In genomic region chr2:84870623-84871160, GRCm38 (mm10) we compare ENCODE assay signal across 13 mouse cellular contexts. TPM values are rescaled to one million over a fixed set of nuclear protein-coding genes. Genes with fewer than 3 reads are reported as not detected.
A peak's percentile ranks its signal among the peaks of the same experiment; 100 is the strongest.
DNase-seq lines count a peak whose midpoint lies in the region; ATAC-seq and TF ChIP-seq lines count a peak whose summit lies in the region.
"Had no signal": no experiment of that assay in that cellular context is flagged by ENCODE, and none has a peak within 500 bp of the region (broad histone marks: within the 10 kb centered on the region; RNA-seq: fewer than 3 reads in every experiment).

No protein-coding gene starts in this region.

- no peak overlapping the region for H3K4me2 ChIP-seq in heart, postnatal 0 days (ENCODE audit: low read depth, low read length)
- H3K4me2 ChIP-seq in forebrain, embryonic 13.5 days: no peak overlapping the region
- H3K4me2 ChIP-seq: heart, embryonic 12.5 days; stomach, embryonic 15.5 days had no signal

- TF ChIP-seq EP300 in heart, postnatal 0 days (IDR thresholded peaks at IDR 0.05; ENCODE audit: low read depth): no peak

- peak; percentile 15; the same call in 1 of the 2 replicates for TF ChIP-seq CTCF in heart, postnatal 0 days (IDR thresholded peaks at IDR 0.05; ENCODE audit: low read depth)
- TF ChIP-seq CTCF in bone marrow, adult 2 months (IDR thresholded peaks at IDR 0.05; ENCODE audit: control insufficient read depth, insufficient read depth, low read length): peak; percentile 26; the same call in 1 of the 2 replicates

- DNase-seq in heart, postnatal 0 days (ENCODE audit: low spot score): no peak
- DNase-seq in heart, postnatal 36 days: no peak
- DNase-seq in lung, postnatal 36 days: peak; percentile 46
- no peak for DNase-seq in lung, adult 18-20 months
- peak; percentile 57 for DNase-seq in retina, postnatal 1 day
- no peak for DNase-seq in left cerebral cortex, adult 9 months (ENCODE audit: low spot score in 2 of 2)
- DNase-seq: cerebellum, adult 2 months had no signal

- TF ChIP-seq POLR2A in bone marrow, adult 2 months (IDR thresholded peaks at IDR 0.05; ENCODE audit: borderline replicate concordance, control insufficient read depth, low read depth, low read length): no peak

- H3K9me3 ChIP-seq in heart, postnatal 0 days (replicated peaks; ENCODE audit: control insufficient read depth, low read length): no peaks in the 10 kb centered on the region
- H3K9me3 ChIP-seq in forebrain, embryonic 13.5 days (replicated peaks): no peaks in the 10 kb centered on the region
- H3K9me3 ChIP-seq: neural tube, embryonic 15.5 days; stomach, embryonic 15.5 days had no signal

- peaks cover 96% of the 10 kb centered on the region for H3K27me3 ChIP-seq in heart, postnatal 0 days (ENCODE audit: control insufficient read depth, insufficient read depth, low read length)
- peaks cover 84% of the 10 kb centered on the region for H3K27me3 ChIP-seq in forebrain, embryonic 13.5 days

- H3K4me1 ChIP-seq in heart, postnatal 0 days (ENCODE audit: control insufficient read depth, insufficient read depth): peaks cover 7% of the 10 kb centered on the region
- peaks cover 2% of the 10 kb centered on the region; the same call in 1 of the 2 replicates for H3K4me1 ChIP-seq in bone marrow, adult 2 months (ENCODE audit: control insufficient read depth, insufficient read depth, low read length)
- H3K4me1 ChIP-seq in forebrain, embryonic 13.5 days: peaks cover 39% of the 10 kb centered on the region

- no peak for ATAC-seq in heart, postnatal 0 days (ENCODE audit: insufficient read depth, low read depth)
- ATAC-seq in forebrain, embryonic 13.5 days: no peak
- ATAC-seq: Patski had no signal

- H3K27ac ChIP-seq in heart, postnatal 0 days (ENCODE audit: low read depth): no peak overlapping the region
- no peak overlapping the region for H3K27ac ChIP-seq in bone marrow, adult 2 months (ENCODE audit: control insufficient read depth, insufficient read depth, low read depth, low read length, poor library complexity)
- no peak overlapping the region for H3K27ac ChIP-seq in forebrain, embryonic 13.5 days
- H3K27ac ChIP-seq: neural tube, embryonic 15.5 days; stomach, embryonic 15.5 days had no signal

- no peak overlapping the region for H3K9ac ChIP-seq in heart, postnatal 0 days (replicated peaks; ENCODE audit: low read depth, low read length)
- no peak overlapping the region for H3K9ac ChIP-seq in forebrain, embryonic 13.5 days
- H3K9ac ChIP-seq: heart, embryonic 12.5 days; neural tube, embryonic 15.5 days; stomach, embryonic 15.5 days had no signal

- H3K36me3 ChIP-seq in heart, postnatal 0 days (replicated peaks; ENCODE audit: control insufficient read depth, insufficient read depth, low read length): no peaks in the 10 kb centered on the region
- H3K36me3 ChIP-seq in forebrain, embryonic 13.5 days (ENCODE audit: poor library complexity, severe bottlenecking): peaks cover 5% of the 10 kb centered on the region; the same call in 1 of the 2 replicates
- H3K36me3 ChIP-seq: heart, embryonic 12.5 days; neural tube, embryonic 15.5 days; stomach, embryonic 15.5 days had no signal

- no peak overlapping the region for H3K4me3 ChIP-seq in heart, postnatal 0 days (ENCODE audit: low read depth, low read length)
- H3K4me3 ChIP-seq in bone marrow, adult 2 months (replicated peaks; ENCODE audit: control insufficient read depth, low read depth, low read length): no peak overlapping the region
- H3K4me3 ChIP-seq in forebrain, embryonic 13.5 days: no peak overlapping the region
- H3K4me3 ChIP-seq: heart, embryonic 12.5 days; neural tube, embryonic 15.5 days had no signal

- intact Hi-C loops in heart, postnatal 36 days (cut with DNase I): no loop called here

- WGBS in heart, postnatal 0 days: 58% methylated on average over 4 of the region's 4 CpGs
- 18% methylated on average over 4 of the region's 4 CpGs for WGBS in bone marrow, adult 2 months
- 60% methylated on average over 4 of the region's 4 CpGs for WGBS in forebrain, embryonic 13.5 days

RNA-seq across cellular contexts. Expression of gene Rtn4rl2, which starts 15.8 kb away (rescaled TPM):
- total RNA-seq in heart, postnatal 0 days (2014; rRNA removed; ENCODE audit: low replicate concordance): 1.6 and 9.2 TPM in 2 replicates
- 0.91 and 1.1 TPM in 2 replicates for polyA plus RNA-seq in heart, postnatal 0 days (2015; fragmentation: Nextera tagmentation; extraction: Ambion mirVana)
- total RNA-seq in heart, postnatal 36 days (2021): 1 to 10 TPM; 2.6 to 3.2 TPM
- polyA plus RNA-seq in bone marrow, adult 2 months (2011; ENCODE audit: insufficient read depth, insufficient read length, low replicate concordance, missing spikeins): not detected in 2 replicates
- 3.6 and 5.6 TPM in 2 replicates for polyA plus RNA-seq in forebrain, embryonic 13.5 days (2015; fragmentation: Nextera tagmentation; extraction: Ambion mirVana)

RNA-seq across cellular contexts. Expression of gene Slc43a1, which starts 32.0 kb away (rescaled TPM):
- total RNA-seq in heart, postnatal 0 days (2014; rRNA removed; ENCODE audit: low replicate concordance): 3.9 and 14.1 TPM in 2 replicates
- polyA plus RNA-seq in heart, postnatal 0 days (2015; fragmentation: Nextera tagmentation; extraction: Ambion mirVana): 2.8 and 2.9 TPM in 2 replicates
- total RNA-seq in heart, postnatal 36 days (2021): 1 to 10 TPM; 2.1 to 2.5 TPM
- polyA plus RNA-seq in bone marrow, adult 2 months (2011; ENCODE audit: insufficient read depth, insufficient read length, low replicate concordance, missing spikeins): 142 and 195 TPM in 2 replicates
- 5.4 and 7.5 TPM in 2 replicates for polyA plus RNA-seq in forebrain, embryonic 13.5 days (2015; fragmentation: Nextera tagmentation; extraction: Ambion mirVana)

RNA-seq across cellular contexts. Expression of gene Timm10, which starts 43.9 kb away (rescaled TPM):
- 117 and 140 TPM in 2 replicates for total RNA-seq in heart, postnatal 0 days (2014; rRNA removed; ENCODE audit: low replicate concordance)
- polyA plus RNA-seq in heart, postnatal 0 days (2015; fragmentation: Nextera tagmentation; extraction: Ambion mirVana): 129 and 133 TPM in 2 replicates
- 100 to 1,000 TPM; 105 to 106 TPM for total RNA-seq in heart, postnatal 36 days (2021)
- 21.8 and 33.8 TPM in 2 replicates for polyA plus RNA-seq in bone marrow, adult 2 months (2011; ENCODE audit: insufficient read depth, insufficient read length, low replicate concordance, missing spikeins)
- polyA plus RNA-seq in forebrain, embryonic 13.5 days (2015; fragmentation: Nextera tagmentation; extraction: Ambion mirVana): 58.0 and 62.5 TPM in 2 replicates

RNA-seq across cellular contexts. Expression of gene Smtnl1, which starts 48.2 kb away (rescaled TPM):
- not detected in 2 replicates for total RNA-seq in heart, postnatal 0 days (2014; rRNA removed; ENCODE audit: low replicate concordance)
- polyA plus RNA-seq in heart, postnatal 0 days (2015; fragmentation: Nextera tagmentation; extraction: Ambion mirVana): 0.07 and 0.12 TPM in 2 replicates
- total RNA-seq in heart, postnatal 36 days (2021): not detected
- polyA plus RNA-seq in bone marrow, adult 2 months (2011; ENCODE audit: insufficient read depth, insufficient read length, low replicate concordance, missing spikeins): 0.85 TPM in 1 of 2 replicates, not detected in the other
- 0.09 TPM in 1 of 2 replicates, not detected in the other for polyA plus RNA-seq in forebrain, embryonic 13.5 days (2015; fragmentation: Nextera tagmentation; extraction: Ambion mirVana)
- polyA plus RNA-seq: cerebellum, adult 2 months; neural tube, embryonic 15.5 days; Patski had no signal

Comparison
In these comparisons a context has a peak if more than half of its experiments do, and no peak if none do; other contexts are left out.
1. DNase-seq: peak in lung, postnatal 36 days (single experiment) and retina, postnatal 1 day (single experiment); none in heart, postnatal 0 days (single experiment), heart, postnatal 36 days (0 of 2), lung, adult 18-20 months (0 of 2) and left cerebral cortex, adult 9 months (0 of 2).
2. RNA of gene Slc43a1, which starts 32.0 kb away (polyA plus RNA-seq): 142 to 195 TPM in bone marrow, adult 2 months; 5.4 to 7.5 TPM in forebrain, embryonic 13.5 days and 2.8 to 2.9 TPM in heart, postnatal 0 days; every median in the first group is over 10 times any median in the second.